Mouse (Mus musculus) cortical plate, adult 2 months (tissue): Measurements from ENCODE around the gene Ehmt2.
"Not testable (repeated sequence)": the region's sequence is repeated elsewhere in the genome, so short reads cannot be mapped to it uniquely, and the experiment has no call there.

Experiments used
- CTCF ChIP-seq: fragments of 200-500 bp; IDR thresholded peaks from 2 replicates; pipeline ENCODE4 v1.5.1; 2011; ENCODE audit warnings: mild to moderate bottlenecking, control low read depth, low read length; ENCODE audit not compliant: insufficient read depth; ENCODE audit errors: extremely low read depth
- POLR2A ChIP-seq: fragments of 200-500 bp; IDR thresholded peaks from 2 replicates; pipeline ENCODE4 v1.6.1; 2011; ENCODE audit warnings: mild to moderate bottlenecking, low read length, control low read depth; ENCODE audit not compliant: insufficient read depth; ENCODE audit errors: extremely low read depth

- TF ChIP-seq POLR2A, CTCF: not testable (repeated sequence)
These were observed 59.0 kb downstream of the Ehmt2 start for GRCm38 (mm10) chr17:34957291-34957690.
